Mouse (Mus musculus) myocyte (in vitro differentiated cells): ENCODE results near the gene Synpr.

Source experiments
- E2F4 ChIP-seq: IDR thresholded peaks from one replicate; pipeline ENCODE4 v1.6.1; 2011; ENCODE audit warnings: mild to moderate bottlenecking, control low read depth, moderate library complexity; ENCODE audit not compliant: insufficient read depth
- MAX ChIP-seq: IDR thresholded peaks from one replicate; pipeline ENCODE4 v1.6.1; 2011; ENCODE audit warnings: low read depth, mild to moderate bottlenecking, control low read depth
- POLR2A ChIP-seq: IDR thresholded peaks from one replicate; pipeline ENCODE4 v1.6.1; 2011; ENCODE audit warnings: low read depth, mild to moderate bottlenecking, control low read depth, moderate library complexity; ENCODE audit not compliant: insufficient read length

DNA sequence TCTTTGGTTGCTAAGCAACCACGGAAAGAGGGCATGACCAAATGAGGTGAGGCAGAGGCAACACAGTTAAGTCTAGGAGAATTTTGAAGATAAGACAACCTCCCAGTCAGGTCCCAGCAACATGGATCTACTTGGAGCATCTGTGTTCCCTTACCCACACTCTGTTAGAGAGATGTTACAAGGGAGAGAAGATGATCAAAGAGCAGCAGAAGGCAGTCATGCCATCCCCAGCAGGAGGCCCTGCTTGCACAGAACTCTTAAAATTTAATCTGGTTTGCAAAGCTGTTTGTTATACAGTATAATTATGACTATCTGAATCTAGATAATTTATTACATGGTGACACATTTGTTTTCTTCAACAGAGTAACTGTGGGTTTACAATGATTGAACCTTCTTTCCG lies 18.2 kb upstream of the Synpr start:
- TF ChIP-seq MAX (no peak), E2F4 (no peak), POLR2A (no peak)
